Mouse (Mus musculus) embryonic facial prominence, embryonic 12.5 days (tissue): ENCODE measurements at regions not wholly inside any gene's neighbourhood (a gene's known extent, or its start where the extent isn't known, plus 50 kb on each side); places are given as distances from the start of the nearest gene placed in this dataset. TPM values are rescaled to one million over a fixed set of nuclear protein-coding genes. Genes with fewer than 3 reads are reported as not detected.

Source experiments
- ATAC-seq: fragments of 200-750 bp; cut with Nextera tagmentation; 2 replicates; pipeline ENCODE4 v1.8.0; 2017; ENCODE audit not compliant: insufficient number of reproducible peaks, insufficient read depth, low FRiP score, low TSS enrichment
- H3K27ac ChIP-seq: fragments of 300-500 bp; sonication (generic); 2 replicates; pipeline ENCODE4 v1.5.1; 2016; ENCODE audit warnings: mild to moderate bottlenecking
- H3K27me3 ChIP-seq: fragments of 300-500 bp; sonication (generic); 2 replicates; pipeline ENCODE4 v1.6.1; 2016; ENCODE audit warnings: mild to moderate bottlenecking, moderate library complexity
- H3K36me3 ChIP-seq: fragments of 300-500 bp; sonication (generic); 2 replicates; pipeline ENCODE4 v1.6.1; 2016; ENCODE audit warnings: mild to moderate bottlenecking
- H3K4me1 ChIP-seq: fragments of 300-500 bp; sonication (generic); 2 replicates; pipeline ENCODE4 v1.6.1; 2016
- H3K4me2 ChIP-seq: fragments of 300-500 bp; sonication (generic); replicated peaks from 2 replicates; pipeline ENCODE4 v1.6.1; 2016; ENCODE audit warnings: mild to moderate bottlenecking, moderate library complexity
- H3K4me3 ChIP-seq: fragments of 300-500 bp; sonication (generic); 2 replicates; pipeline ENCODE4 v1.5.1; 2016; ENCODE audit warnings: mild to moderate bottlenecking
- H3K9ac ChIP-seq: fragments of 300-500 bp; sonication (generic); 2 replicates; pipeline ENCODE4 v1.6.1; 2016; ENCODE audit warnings: mild to moderate bottlenecking, moderate library complexity
- H3K9me3 ChIP-seq: fragments of 300-500 bp; sonication (generic); 2 replicates; pipeline ENCODE4 v1.6.1; 2016; ENCODE audit warnings: mild to moderate bottlenecking, moderate library complexity
- WGBS: fragments of 180-500 bp; shearing (Covaris S2); methylation state at CpG from one replicate; pipeline ENCODE4 v1.1.7; 2016; 5-methylcytosine and 5-hydroxymethylcytosine counted together
- microRNA-seq: library from miRNA; unstranded; fragments of <30 nt; microRNA quantifications from one replicate; pipeline ENCODE4, GENCODE M21; 2017

- ATAC-seq = no peak
- H3K4me3 ChIP-seq = no peak overlapping the region
These were observed 405.6 kb upstream of the Fat1 start for GRCm38 (mm10) chr8:44529696-44530095.

GRCm38 (mm10) chr8:44548885-44549284 lies 386.4 kb upstream of the Fat1 start:
- WGBS = 89% methylated on average over 3 of the region's 3 CpGs
- Histone ChIP-seq H3K4me2 (no peak overlapping the region), H3K9me3 (no peaks in the 10 kb centered on the region), H3K4me1 (no peaks in the 10 kb centered on the region), H3K27me3 (no peaks in the 10 kb centered on the region), H3K36me3 (no peaks in the 10 kb centered on the region), H3K27ac (no peak overlapping the region), H3K4me3 (no peak overlapping the region), H3K9ac (no peak overlapping the region)
- no peak for ATAC-seq

More at GRCm38 (mm10) chr8:44529696-44530095, 405.6 kb upstream of the Fat1 start:
- Histone ChIP-seq H3K4me1 (no peaks in the 10 kb centered on the region), H3K36me3 (no peaks in the 10 kb centered on the region), H3K4me2 (no peak overlapping the region), H3K27me3 (no peaks in the 10 kb centered on the region), H3K27ac (no peak overlapping the region), H3K9ac (no peak overlapping the region), H3K9me3 (no peaks in the 10 kb centered on the region)
- WGBS = 84% methylated on average over 1 of the region's 1 CpGs

DNA sequence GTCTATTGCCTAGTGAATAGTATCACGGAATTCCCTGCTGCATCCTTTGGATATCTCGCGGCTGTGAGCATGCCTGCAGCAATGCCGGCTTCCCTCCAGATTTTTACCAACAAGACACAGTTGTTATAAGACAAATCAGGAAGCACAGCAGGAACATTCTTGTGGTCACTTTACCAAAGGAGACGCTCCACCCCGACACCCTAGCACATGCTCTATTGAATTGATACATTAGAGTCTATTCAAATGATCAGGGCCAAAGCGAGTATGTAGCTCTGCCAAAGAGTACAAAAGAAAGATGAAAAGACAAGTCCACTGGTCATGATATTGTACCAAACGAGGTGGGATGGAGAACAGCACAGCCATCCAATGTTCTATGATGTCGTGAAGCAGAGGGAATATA lies 376.1 kb upstream of the Fat1 start:
- H3K27me3 ChIP-seq = no peaks in the 10 kb centered on the region
- 83% methylated on average over 9 of the region's 9 CpGs for WGBS
- H3K27ac ChIP-seq = no peak overlapping the region
- no peak overlapping the region for H3K9ac ChIP-seq
- no peak overlapping the region for H3K4me2 ChIP-seq
- no peaks in the 10 kb centered on the region for H3K36me3 ChIP-seq
- no peak for ATAC-seq
- H3K4me3 ChIP-seq = no peak overlapping the region
- H3K4me1 ChIP-seq = no peaks in the 10 kb centered on the region
- no peaks in the 10 kb centered on the region for H3K9me3 ChIP-seq

- no peak overlapping the region for H3K27ac ChIP-seq
- H3K36me3 ChIP-seq = no peaks in the 10 kb centered on the region
- H3K4me1 ChIP-seq = no peaks in the 10 kb centered on the region
- H3K9ac ChIP-seq = no peak overlapping the region
- no peak for ATAC-seq
- H3K27me3 ChIP-seq = no peaks in the 10 kb centered on the region
- WGBS = 76% methylated on average over 5 of the region's 5 CpGs
- H3K4me3 ChIP-seq = no peak overlapping the region
- no peaks in the 10 kb centered on the region for H3K9me3 ChIP-seq
- no peak overlapping the region for H3K4me2 ChIP-seq
These were observed 358.9 kb upstream of the Fat1 start for GRCm38 (mm10) chr8:44576314-44576858.

DNA sequence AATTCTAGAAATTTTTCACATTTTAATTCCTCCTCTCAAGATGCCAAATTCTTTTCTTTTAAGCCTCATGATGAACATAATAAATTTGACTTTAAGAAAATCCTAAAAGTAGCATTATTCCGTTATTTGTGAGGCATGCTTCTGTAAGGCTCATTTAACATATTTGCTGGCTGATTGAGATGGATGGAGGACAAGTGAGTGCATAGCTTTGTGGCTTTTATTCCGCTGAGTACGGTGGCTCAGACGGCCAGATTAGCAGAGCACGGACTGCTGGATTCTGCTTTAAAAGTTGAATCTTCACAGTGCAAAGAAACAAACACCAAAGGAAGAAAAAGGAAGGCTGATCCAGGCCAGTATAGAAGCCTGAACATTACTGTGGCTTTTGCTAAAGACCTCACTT lies 358.3 kb upstream of the Fat1 start:
- Histone ChIP-seq H3K36me3 (no peaks in the 10 kb centered on the region), H3K27me3 (no peaks in the 10 kb centered on the region), H3K9me3 (no peaks in the 10 kb centered on the region), H3K9ac (no peak overlapping the region), H3K4me3 (no peak overlapping the region), H3K4me2 (no peak overlapping the region), H3K4me1 (no peaks in the 10 kb centered on the region), H3K27ac (no peak overlapping the region)
- 71% methylated on average over 5 of the region's 5 CpGs for WGBS
- ATAC-seq = no peak

Small RNA genes in the stretch of these regions (microRNA-seq; reads per million reads assigned to microRNA genes)
- not detected for gene Gm26241
